ENCODE assay signal across 18 mouse cellular contexts in genomic region chr2:159062666-159063065, GRCm38 (mm10).
DNase-seq lines count a peak whose midpoint lies in the region; ATAC-seq and TF ChIP-seq lines count a peak whose summit lies in the region.
"Had no signal": no experiment of that assay in that cellular context is flagged by ENCODE, and none has a peak within 500 bp of the region (broad histone marks: within the 10 kb centered on the region; RNA-seq: fewer than 3 reads in every experiment).

No protein-coding gene starts in this region.

- H3K9me3 ChIP-seq in midbrain, embryonic 11.5 days (ENCODE audit: control insufficient read depth, low read length), result no peaks in the 10 kb centered on the region
- no peaks in the 10 kb centered on the region for H3K9me3 ChIP-seq in midbrain, embryonic 14.5 days (ENCODE audit: control insufficient read depth, low read length)
- H3K9me3 ChIP-seq: embryonic facial prominence, embryonic 13.5 days; embryonic facial prominence, embryonic 15.5 days; forebrain, embryonic 10.5 days; forebrain, embryonic 12.5 days had no signal

- no peak overlapping the region for H3K4me2 ChIP-seq in midbrain, embryonic 11.5 days
- H3K4me2 ChIP-seq in midbrain, embryonic 14.5 days (ENCODE audit: low read length), result no peak overlapping the region
- H3K4me2 ChIP-seq: embryonic facial prominence, embryonic 13.5 days; embryonic facial prominence, embryonic 15.5 days; forebrain, embryonic 12.5 days had no signal

- WGBS in lung, adult 2 months, result 59% methylated on average over 2 of the region's 2 CpGs
- 85% methylated on average over 2 of the region's 2 CpGs for WGBS in midbrain, embryonic 11.5 days
- 93% methylated on average over 2 of the region's 2 CpGs for WGBS in midbrain, embryonic 14.5 days

- no peak for TF ChIP-seq POLR2A in lung, adult 2 months (IDR thresholded peaks at IDR 0.05; ENCODE audit: borderline replicate concordance, extremely low read depth, low read depth, low read length)

- TF ChIP-seq CTCF in lung, adult 2 months (IDR thresholded peaks at IDR 0.05; ENCODE audit: insufficient read depth, low read length), result no peak

- H3K27me3 ChIP-seq in midbrain, embryonic 11.5 days (ENCODE audit: control insufficient read depth, insufficient read depth, low read length), result no peaks in the 10 kb centered on the region
- H3K27me3 ChIP-seq in midbrain, embryonic 14.5 days (ENCODE audit: control insufficient read depth, insufficient read depth, low read length), result no peaks in the 10 kb centered on the region
- H3K27me3 ChIP-seq: embryonic facial prominence, embryonic 15.5 days had no signal

- DNase-seq in heart, adult 11 months, result peak; percentile 67
- no peak for DNase-seq in heart, postnatal 36 days
- peak; percentile 21 for DNase-seq in lung, adult 2 months
- no peak for DNase-seq in lung, postnatal 4 days
- DNase-seq in midbrain, embryonic 11.5 days (ENCODE audit: low spot score, missing footprints), result peak; percentile 28
- DNase-seq in midbrain, embryonic 14.5 days, result no peak
- DNase-seq: cerebellum, adult 11 months; cerebellum, adult 18-20 months; cerebellum, adult 9-10 months; cerebellum, postnatal 36 days; embryo, embryonic 11 days had no signal

- H3K4me3 ChIP-seq in lung, adult 2 months (replicated peaks; ENCODE audit: extremely low read depth, low read depth, low read length), result no peak overlapping the region
- no peak overlapping the region for H3K4me3 ChIP-seq in midbrain, embryonic 11.5 days (ENCODE audit: low read depth, low read length)
- H3K4me3 ChIP-seq in midbrain, embryonic 14.5 days (replicated peaks; ENCODE audit: low read depth, low read length), result no peak overlapping the region
- H3K4me3 ChIP-seq: embryonic facial prominence, embryonic 13.5 days; embryonic facial prominence, embryonic 15.5 days; erythroblast, embryonic 14.5 days; forebrain, embryonic 10.5 days; forebrain, embryonic 12.5 days had no signal

- no peaks in the 10 kb centered on the region; the same call in 1 of the 2 replicates for H3K4me1 ChIP-seq in lung, adult 2 months (ENCODE audit: control insufficient read depth, insufficient read depth, low read length)
- H3K4me1 ChIP-seq in midbrain, embryonic 11.5 days (ENCODE audit: control insufficient read depth, insufficient read depth, low read length), result no peaks in the 10 kb centered on the region
- no peaks in the 10 kb centered on the region for H3K4me1 ChIP-seq in midbrain, embryonic 14.5 days (ENCODE audit: control insufficient read depth, insufficient read depth, low read length)
- H3K4me1 ChIP-seq: embryonic facial prominence, embryonic 13.5 days; embryonic facial prominence, embryonic 15.5 days; forebrain, embryonic 12.5 days had no signal

- H3K27ac ChIP-seq in midbrain, embryonic 11.5 days (ENCODE audit: low read depth, low read length), result no peak overlapping the region
- no peak overlapping the region for H3K27ac ChIP-seq in midbrain, embryonic 14.5 days (replicated peaks; ENCODE audit: low read depth, low read length)
- H3K27ac ChIP-seq: embryonic facial prominence, embryonic 13.5 days; embryonic facial prominence, embryonic 15.5 days; forebrain, embryonic 10.5 days; forebrain, embryonic 12.5 days had no signal

- no peaks in the 10 kb centered on the region for H3K36me3 ChIP-seq in midbrain, embryonic 11.5 days (ENCODE audit: control insufficient read depth, insufficient read depth, low read length)
- no peaks in the 10 kb centered on the region for H3K36me3 ChIP-seq in midbrain, embryonic 14.5 days (ENCODE audit: control insufficient read depth, insufficient read depth, low read length)
- H3K36me3 ChIP-seq: embryonic facial prominence, embryonic 13.5 days; embryonic facial prominence, embryonic 15.5 days; forebrain, embryonic 10.5 days; forebrain, embryonic 12.5 days had no signal

- intact Hi-C loops in heart, postnatal 36 days (cut with DNase I), result no loop called here

- no peak overlapping the region for H3K9ac ChIP-seq in midbrain, embryonic 11.5 days (ENCODE audit: low read length)
- H3K9ac ChIP-seq in midbrain, embryonic 14.5 days (replicated peaks; ENCODE audit: low read length), result no peak overlapping the region
- H3K9ac ChIP-seq: embryonic facial prominence, embryonic 13.5 days; embryonic facial prominence, embryonic 15.5 days; forebrain, embryonic 12.5 days had no signal

- no peak for ATAC-seq in midbrain, embryonic 11.5 days (ENCODE audit: low FRiP score)
- ATAC-seq in midbrain, embryonic 14.5 days (ENCODE audit: low FRiP score, low TSS enrichment), result no peak
- ATAC-seq: forebrain, embryonic 14.5 days; forebrain, embryonic 16.5 days had no signal

Comparison
In these comparisons a context has a peak if more than half of its experiments do, and no peak if none do; other contexts are left out.
1. DNase-seq: peak in heart, adult 11 months (single experiment), lung, adult 2 months (single experiment) and midbrain, embryonic 11.5 days (single experiment); none in heart, postnatal 36 days (0 of 2), lung, postnatal 4 days (0 of 2) and midbrain, embryonic 14.5 days (single experiment).